8 mouse cellular contexts compared by ENCODE assay signal in genomic region chr7:144940003-144940571, GRCm38 (mm10). TPM values are rescaled to one million over a fixed set of nuclear protein-coding genes. Genes with fewer than 3 reads are reported as not detected.
DNase-seq lines count a peak whose midpoint lies in the region; ATAC-seq and TF ChIP-seq lines count a peak whose summit lies in the region.

No protein-coding gene starts in this region.

- H3K27me3 ChIP-seq in kidney, postnatal 0 days (ENCODE audit: insufficient read depth, low read length) = no peaks in the 10 kb centered on the region
- H3K27me3 ChIP-seq in midbrain, embryonic 14.5 days (ENCODE audit: control insufficient read depth, insufficient read depth, low read length) = peaks cover 42% of the 10 kb centered on the region

- H3K27ac ChIP-seq in kidney, postnatal 0 days = peak overlapping the region; percentile 92
- H3K27ac ChIP-seq in midbrain, embryonic 14.5 days (replicated peaks; ENCODE audit: low read depth, low read length) = peak overlapping the region; percentile 33; the same call in 1 of the 2 replicates

- DNase-seq in B cell, adult 2 months = peak; percentile 25 to 28
- DNase-seq in Muller cell, postnatal 12 days (ENCODE audit: inconsistent ontology term) = peak; percentile 79
- DNase-seq in heart, adult 8-10 months (ENCODE audit: low spot score) = peak; percentile 57
- no peak for DNase-seq in kidney, postnatal 0 days (ENCODE audit: low spot score)
- DNase-seq in midbrain, embryonic 14.5 days = peak; percentile 50
- DNase-seq in right cerebral cortex, postnatal 14 days = no peak

- peak overlapping the region; percentile 46; the same call in 1 of the 2 replicates for H3K9ac ChIP-seq in kidney, postnatal 0 days (ENCODE audit: low read depth, low read length)
- H3K9ac ChIP-seq in midbrain, embryonic 14.5 days (replicated peaks; ENCODE audit: low read length) = no peak overlapping the region

- H3K4me2 ChIP-seq in kidney, postnatal 0 days (ENCODE audit: low read length) = peak overlapping the region; percentile 99
- peak overlapping the region; percentile 96 for H3K4me2 ChIP-seq in midbrain, embryonic 14.5 days (ENCODE audit: low read length)

- H3K9me3 ChIP-seq in kidney, postnatal 0 days (replicated peaks; ENCODE audit: low read length) = no peaks in the 10 kb centered on the region
- H3K9me3 ChIP-seq in midbrain, embryonic 14.5 days (ENCODE audit: control insufficient read depth, low read length) = no peaks in the 10 kb centered on the region

- TF ChIP-seq CTCF in kidney, postnatal 0 days (IDR thresholded peaks at IDR 0.05; ENCODE audit: low read depth) = no peak

- ATAC-seq in kidney, postnatal 0 days (replicated peaks; ENCODE audit: low FRiP score, low read depth) = peak; percentile 4; the same call in 1 of the 2 replicates
- ATAC-seq in midbrain, embryonic 14.5 days (ENCODE audit: low FRiP score, low TSS enrichment) = 0 out of 2 replicates have a peak, but pooled peaks have one; percentile 31
- ATAC-seq in erythroid progenitor cell, adult 5-6 weeks (replicated peaks; ENCODE audit: low FRiP score, poor library complexity, severe bottlenecking) = no peak
- no peak for ATAC-seq in inflammation-experienced regulatory T-cells, adult 6 months

- peaks cover 11% of the 10 kb centered on the region for H3K36me3 ChIP-seq in kidney, postnatal 0 days (ENCODE audit: insufficient read depth, low read length)
- H3K36me3 ChIP-seq in midbrain, embryonic 14.5 days (ENCODE audit: control insufficient read depth, insufficient read depth, low read length) = no peaks in the 10 kb centered on the region

- WGBS in kidney, postnatal 0 days = under 1% methylated on average over 22 of the region's 22 CpGs
- under 1% methylated on average over 22 of the region's 22 CpGs for WGBS in midbrain, embryonic 14.5 days

- peaks cover 16% of the 10 kb centered on the region for H3K4me1 ChIP-seq in kidney, postnatal 0 days (replicated peaks; ENCODE audit: insufficient read depth, low read length)
- peaks cover 42% of the 10 kb centered on the region for H3K4me1 ChIP-seq in midbrain, embryonic 14.5 days (ENCODE audit: control insufficient read depth, insufficient read depth, low read length)

- peak overlapping the region; percentile 84 for H3K4me3 ChIP-seq in kidney, postnatal 0 days (replicated peaks; ENCODE audit: low read depth, low read length)
- peak overlapping the region; percentile 48; the same call in 1 of the 2 replicates for H3K4me3 ChIP-seq in midbrain, embryonic 14.5 days (replicated peaks; ENCODE audit: low read depth, low read length)

RNA-seq across cellular contexts. Expression of gene Ccnd1, which starts 0.4 kb away (rescaled TPM):
- 10 to 100 TPM; 30.1 to 64.0 (median 45.1) TPM for total RNA-seq in heart, adult 8-10 months (2022)
- 212 and 227 TPM in 2 replicates for polyA plus RNA-seq in kidney, postnatal 0 days (2015; fragmentation: Nextera tagmentation; extraction: Ambion mirVana)
- 40.1 and 76.3 TPM in 2 replicates for polyA plus RNA-seq in midbrain, embryonic 14.5 days (2014; fragmentation: Nextera tagmentation; extraction: Ambion mirVana)
- 1.4 and 1.7 TPM in 2 replicates for total RNA-seq in erythroid progenitor cell, adult 5-6 weeks (2015; ENCODE audit: low replicate concordance)
- 1.3 and 1.7 TPM in 2 replicates for total RNA-seq in erythroid progenitor cell, adult 5-6 weeks (2017; ENCODE audit: low replicate concordance)
- 1 to 10 TPM; 1.2 to 1.8 (median 1.5) TPM for polyA plus RNA-seq in inflammation-experienced regulatory T-cells, adult 6 months (2017; shearing (Covaris generic))

RNA-seq across cellular contexts. Expression of gene LTO1, which starts 25.2 kb away (rescaled TPM):
- total RNA-seq in heart, adult 8-10 months (2022) = 10 to 100 TPM; 14.6 to 18.2 (median 17.4) TPM
- polyA plus RNA-seq in kidney, postnatal 0 days (2015; fragmentation: Nextera tagmentation; extraction: Ambion mirVana) = 22.4 and 25.9 TPM in 2 replicates
- 25.4 and 34.8 TPM in 2 replicates for polyA plus RNA-seq in midbrain, embryonic 14.5 days (2014; fragmentation: Nextera tagmentation; extraction: Ambion mirVana)
- total RNA-seq in erythroid progenitor cell, adult 5-6 weeks (2015; ENCODE audit: low replicate concordance) = 5.4 and 10.8 TPM in 2 replicates
- 27.9 and 85.0 TPM in 2 replicates for total RNA-seq in erythroid progenitor cell, adult 5-6 weeks (2017; ENCODE audit: low replicate concordance)
- 10 to 100 TPM; 27.4 to 42.5 (median 30.4) TPM for polyA plus RNA-seq in inflammation-experienced regulatory T-cells, adult 6 months (2017; shearing (Covaris generic))

RNA-seq across cellular contexts. Expression of gene Fgf15, which starts 43.8 kb away (rescaled TPM):
- not detected for total RNA-seq in heart, adult 8-10 months (2022)
- 0.87 and 0.92 TPM in 2 replicates for polyA plus RNA-seq in kidney, postnatal 0 days (2015; fragmentation: Nextera tagmentation; extraction: Ambion mirVana)
- 44.5 and 62.6 TPM in 2 replicates for polyA plus RNA-seq in midbrain, embryonic 14.5 days (2014; fragmentation: Nextera tagmentation; extraction: Ambion mirVana)
- not detected in 2 replicates for total RNA-seq in erythroid progenitor cell, adult 5-6 weeks (2015; ENCODE audit: low replicate concordance)
- total RNA-seq in erythroid progenitor cell, adult 5-6 weeks (2017; ENCODE audit: low replicate concordance) = not detected in 2 replicates
- polyA plus RNA-seq in inflammation-experienced regulatory T-cells, adult 6 months (2017; shearing (Covaris generic)) = not detected

Comparison
In these comparisons a context has a peak if more than half of its experiments do, and no peak if none do; other contexts are left out.
1. DNase-seq: peak in B cell, adult 2 months (2 of 2), Muller cell, postnatal 12 days (single experiment), heart, adult 8-10 months (single experiment) and midbrain, embryonic 14.5 days (single experiment); none in kidney, postnatal 0 days (single experiment) and right cerebral cortex, postnatal 14 days (single experiment).
2. ATAC-seq: peak in kidney, postnatal 0 days (single experiment) and midbrain, embryonic 14.5 days (single experiment); none in erythroid progenitor cell, adult 5-6 weeks (single experiment) and inflammation-experienced regulatory T-cells, adult 6 months (single experiment).
3. RNA of gene Ccnd1, which starts 0.4 kb away (polyA plus RNA-seq): 212 to 227 TPM in kidney, postnatal 0 days and 40.1 to 76.3 TPM in midbrain, embryonic 14.5 days; 1.2 to 1.8 TPM in inflammation-experienced regulatory T-cells, adult 6 months; every median in the first group is over 10 times any median in the second.
4. RNA of gene Fgf15, which starts 43.8 kb away (polyA plus RNA-seq): 44.5 to 62.6 TPM in midbrain, embryonic 14.5 days; 0.87 to 0.92 TPM in kidney, postnatal 0 days and not detected in inflammation-experienced regulatory T-cells, adult 6 months; every median in the first group is over 10 times any median in the second.